Mouse (Mus musculus): ENCODE data around the gene Igf1r. TPM values are rescaled to one million over a fixed set of nuclear protein-coding genes. Genes with fewer than 3 reads are reported as not detected.

Gene Igf1r
- total RNA-seq, 2 experiments from 2014 or later, result 17.9 to 21.3 TPM

DNA sequence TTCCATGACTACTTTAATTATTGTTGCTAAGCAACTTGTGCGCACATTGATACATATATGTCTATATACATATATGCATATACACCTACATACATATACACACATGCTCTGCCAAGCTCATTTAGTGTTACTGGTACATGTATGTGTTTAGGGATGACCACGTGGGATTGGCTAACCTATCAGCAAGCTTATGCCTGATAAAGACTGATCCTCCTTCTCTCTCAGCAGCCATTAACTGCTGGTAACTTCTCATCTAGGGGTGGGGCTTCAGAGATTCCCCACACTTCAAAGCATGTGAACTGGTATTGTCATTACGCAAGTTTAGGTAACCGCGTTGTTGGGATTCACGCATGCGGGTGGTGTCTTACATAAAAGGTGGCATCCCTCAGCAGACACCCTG lies 247.0 kb downstream of the Igf1r start:
- no peak for DNase-seq
- intact Hi-C loops (cut with DNase I), result no loop called here

DNA sequence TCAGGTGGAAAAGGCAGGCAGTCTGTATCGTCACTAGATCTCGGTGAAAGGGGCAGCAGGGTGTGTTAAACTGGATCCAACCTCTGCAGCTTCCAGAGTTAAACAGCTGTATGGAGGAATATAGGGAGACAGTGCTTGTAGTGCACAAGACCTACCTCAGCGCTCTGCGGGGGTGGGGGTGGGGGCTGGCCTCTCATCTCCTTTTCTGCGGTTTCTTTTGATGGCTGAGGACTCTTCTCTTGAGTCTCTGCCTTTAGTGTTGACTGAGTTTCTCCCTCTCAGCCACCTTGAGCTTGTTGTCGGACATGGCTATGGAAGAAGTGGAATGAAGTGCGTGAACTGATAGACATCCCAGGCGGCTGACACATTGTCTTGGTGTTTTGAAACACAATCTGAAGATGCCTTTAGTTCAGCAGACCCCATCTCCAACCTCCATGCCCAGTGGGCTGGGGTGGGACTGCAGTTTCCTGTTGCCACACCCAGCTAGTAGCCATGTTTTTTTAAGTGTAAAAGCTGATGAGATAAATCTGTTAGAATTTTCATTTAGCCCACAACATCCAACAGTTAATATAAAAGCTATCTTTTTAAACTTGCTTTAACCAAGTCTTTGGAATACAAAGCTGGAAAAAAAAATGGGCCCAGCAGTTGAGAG lies 253.3 kb downstream of the Igf1r start:
- intact Hi-C loops (cut with DNase I), result no loop called here
- no peak for DNase-seq

DNA sequence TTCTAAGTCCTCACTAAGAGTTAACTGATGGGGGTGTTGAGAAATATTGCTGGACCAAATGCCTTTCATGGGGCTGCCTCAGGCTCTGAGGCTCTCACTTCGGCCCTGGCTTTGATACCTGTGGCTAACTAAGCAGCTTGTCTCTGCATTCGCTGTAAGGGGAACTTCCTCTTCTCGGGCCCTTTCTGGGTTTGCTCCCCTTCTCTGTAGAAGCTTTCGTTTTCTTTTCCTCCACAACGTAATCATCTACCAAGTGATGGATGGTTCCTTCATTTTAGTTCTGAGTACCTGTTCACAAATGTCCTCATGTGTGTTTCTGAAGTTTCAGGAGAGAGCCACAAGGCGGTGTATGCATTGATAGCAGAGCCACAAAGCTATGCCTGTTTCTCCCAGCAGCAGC lies 256.4 kb downstream of the Igf1r start:
- no peak for DNase-seq
- intact Hi-C loops (cut with DNase I), result no loop called here

DNA sequence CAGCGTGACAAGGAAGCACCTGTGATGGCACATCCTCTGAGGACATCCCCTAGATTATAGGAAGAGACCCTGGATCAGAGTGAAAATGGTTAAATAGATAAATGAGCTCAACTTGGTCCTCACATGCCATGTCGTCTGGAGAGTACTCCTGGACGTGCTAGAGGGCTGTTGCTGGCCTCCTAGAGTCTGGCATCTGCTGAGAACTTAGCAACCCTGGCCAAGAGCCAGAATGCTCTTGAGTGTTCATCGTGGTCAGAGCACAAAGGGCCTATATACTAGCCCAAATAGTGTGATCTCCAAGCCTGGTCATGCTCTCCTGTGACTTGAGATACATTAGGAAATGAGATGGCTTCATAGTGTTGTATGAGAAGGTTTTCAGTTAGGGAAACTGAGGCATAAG lies 257.8 kb downstream of the Igf1r start:
- no peak for DNase-seq
- intact Hi-C loops (cut with DNase I), result loop anchor here (5.0 kb wide), 1 partner anchor 63 kb away; no protein-coding TSS in a partner anchor

DNA sequence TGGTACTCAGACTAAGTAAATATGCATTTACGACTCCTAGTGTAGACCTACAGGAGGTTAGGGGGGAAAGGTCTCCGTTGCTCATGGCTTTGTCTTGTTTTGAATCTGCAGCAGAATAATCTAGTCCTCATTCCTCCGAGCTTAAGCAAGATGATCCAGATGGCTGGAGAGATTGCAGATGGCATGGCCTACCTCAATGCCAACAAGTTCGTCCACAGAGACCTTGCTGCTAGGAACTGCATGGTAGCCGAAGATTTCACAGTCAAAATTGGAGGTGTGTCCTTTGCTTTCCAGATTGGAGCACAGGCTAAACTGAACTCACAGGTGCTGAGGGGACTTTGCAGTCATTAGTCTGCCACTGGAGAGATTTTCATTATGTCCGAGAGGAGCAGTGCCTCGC lies 259.3 kb downstream of the Igf1r start:
- DNase-seq, result no peak
- intact Hi-C loops (cut with DNase I), result loop anchor here (5.0 kb wide), 1 partner anchor 65 kb away; no protein-coding TSS in a partner anchor

DNA sequence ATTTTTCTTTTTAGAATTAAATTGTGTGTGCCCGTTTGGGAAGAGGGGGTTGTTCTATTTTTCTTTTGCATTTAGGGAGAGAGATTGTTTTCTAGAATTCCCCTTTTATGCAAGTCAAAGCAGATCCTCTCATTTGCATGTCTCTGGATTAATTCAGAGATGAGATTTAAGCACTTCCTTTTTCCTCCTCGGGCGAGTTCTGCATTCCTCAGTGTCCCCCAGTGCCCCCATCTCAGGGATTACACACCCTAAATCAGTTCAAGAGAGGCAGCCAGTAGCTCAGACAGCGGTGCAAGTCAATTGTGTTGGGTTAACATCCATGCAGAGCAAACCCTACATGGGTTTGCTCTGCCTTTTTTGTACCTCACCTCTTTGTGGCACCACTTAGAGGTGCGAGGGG lies 261.2 kb downstream of the Igf1r start:
- DNase-seq, result no peak
- intact Hi-C loops (cut with DNase I), result loop anchor here (5.0 kb wide), 1 partner anchor 67 kb away; no protein-coding TSS in a partner anchor

DNA sequence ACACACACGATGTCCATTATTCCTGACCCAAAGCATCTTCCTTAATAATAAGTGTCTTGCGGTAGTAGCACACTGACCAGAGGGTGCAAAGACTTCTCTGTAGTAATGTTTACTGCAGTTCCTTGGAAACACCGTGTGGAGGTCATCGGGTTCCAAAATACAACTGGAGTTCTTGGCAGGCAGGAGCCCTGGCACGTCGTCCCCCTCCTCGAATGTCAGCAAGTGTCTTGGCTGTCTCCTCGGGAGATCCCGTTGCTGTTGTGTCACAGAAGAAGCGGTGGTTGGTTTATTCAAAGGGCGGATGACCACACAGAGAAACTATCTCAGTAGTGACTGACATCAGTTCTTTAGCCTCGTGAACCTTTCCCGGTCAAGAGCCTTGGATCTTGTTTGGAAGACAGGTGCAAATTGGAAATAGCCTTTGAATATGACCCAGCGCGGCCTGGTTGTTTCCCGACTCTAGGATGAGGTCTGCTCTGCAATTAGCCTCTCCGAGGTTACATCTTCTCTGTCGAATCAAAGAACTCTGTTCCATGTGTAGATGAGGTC lies 263.0 kb downstream of the Igf1r start:
- DNase-seq, result peak; percentile 53 to 65
- intact Hi-C loops (cut with DNase I), result no loop called here

DNA sequence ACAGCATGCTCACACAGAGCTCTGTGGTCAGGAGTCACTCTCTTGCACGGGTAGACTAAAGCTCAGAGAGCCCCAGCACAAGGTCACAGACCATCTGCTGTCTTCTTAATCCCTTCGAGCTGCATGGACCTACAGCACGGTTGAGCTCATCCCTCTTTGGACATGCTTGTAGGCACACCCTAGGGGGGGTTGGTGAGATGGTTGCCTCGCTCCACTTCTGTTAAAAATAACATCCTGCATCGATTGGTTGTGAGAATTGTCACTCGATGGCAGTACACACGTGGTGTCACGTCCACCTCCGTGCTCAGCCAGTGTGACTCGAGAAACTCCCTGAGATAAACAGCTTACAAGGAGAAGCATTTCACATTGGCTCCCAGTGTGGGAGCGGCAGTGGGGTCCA lies 266.3 kb downstream of the Igf1r start:
- no peak for DNase-seq
- intact Hi-C loops (cut with DNase I), result no loop called here

DNA sequence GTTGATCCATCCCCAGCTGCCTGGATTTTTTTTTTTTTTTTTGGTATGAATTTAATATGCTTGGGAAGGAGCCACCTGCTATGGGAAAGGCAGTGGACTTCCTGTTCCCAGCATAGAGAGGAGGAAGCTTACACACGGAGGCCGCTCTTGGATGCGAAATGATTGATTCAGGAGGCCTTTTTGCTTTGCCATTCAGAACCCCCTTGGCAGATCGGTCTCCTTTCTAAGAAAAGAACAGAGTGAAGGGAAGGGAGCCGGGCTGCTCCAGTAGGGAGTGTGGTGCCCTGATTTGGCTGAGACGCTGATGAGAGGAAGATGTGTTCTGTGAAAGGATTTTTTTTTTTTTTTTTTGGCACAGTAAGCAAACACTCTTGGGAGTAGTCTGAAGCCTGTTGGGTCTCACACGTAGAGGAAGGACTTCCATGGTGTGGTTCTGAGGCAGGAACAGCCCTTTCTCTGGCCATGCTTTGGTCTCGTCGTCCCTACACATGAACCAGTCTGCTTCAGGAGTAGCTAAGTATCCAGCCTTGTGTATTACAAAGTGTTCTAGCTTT lies 269.1 kb downstream of the Igf1r start:
- intact Hi-C loops (cut with DNase I), result loop anchor here (5.0 kb wide), 2 partner anchors 41 to 81 kb away; partner anchors contain the start of gene Pgpep1l
- no peak for DNase-seq

DNA sequence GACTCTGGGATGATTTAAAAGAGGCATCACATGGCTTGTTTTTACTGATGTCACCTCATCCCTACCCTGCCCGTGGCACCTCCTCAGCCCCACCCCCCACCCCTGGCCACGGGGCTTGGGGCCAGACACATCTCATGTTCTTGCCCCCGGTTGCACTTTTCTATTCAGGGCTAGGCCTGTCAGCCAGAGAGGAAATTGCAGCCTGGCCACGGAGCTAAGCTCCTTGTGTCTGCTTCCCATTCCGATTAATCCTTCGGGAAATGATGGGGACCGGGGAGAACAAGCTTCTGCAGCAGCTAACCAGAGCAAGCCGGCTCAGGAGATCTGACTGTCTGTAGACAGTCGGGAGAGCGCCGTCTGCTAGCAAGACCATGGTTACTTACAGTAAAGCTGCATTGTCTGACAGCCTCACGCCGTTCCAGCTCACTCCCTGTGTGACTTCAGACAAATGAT lies 270.8 kb downstream of the Igf1r start:
- DNase-seq, result peak; percentile 34 to 51
- intact Hi-C loops (cut with DNase I), result loop anchor here (5.0 kb wide), 2 partner anchors 39 to 79 kb away; partner anchors contain the start of gene Pgpep1l

DNA sequence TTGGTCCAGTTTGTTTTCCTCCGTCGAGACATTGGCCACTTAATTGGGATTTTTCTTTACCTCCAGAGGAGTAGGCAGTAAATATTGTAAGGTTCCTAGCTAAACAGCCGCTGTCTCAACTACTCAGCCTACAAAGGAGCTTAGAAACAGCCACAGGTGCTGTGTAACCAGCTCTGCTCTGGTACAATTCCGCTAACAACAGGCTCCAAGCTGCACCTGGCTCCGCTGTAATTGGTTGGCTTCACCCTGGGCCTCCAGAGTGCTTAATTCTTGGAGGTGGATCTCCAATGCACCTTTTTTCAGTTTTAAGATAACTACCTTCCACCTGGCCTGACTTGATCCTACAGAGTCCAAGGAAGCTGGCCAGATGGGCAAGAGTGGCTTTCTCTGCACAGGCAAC lies 271.4 kb downstream of the Igf1r start:
- DNase-seq, result no peak
- intact Hi-C loops (cut with DNase I), result loop anchor here (5.0 kb wide), 2 partner anchors 38 to 78 kb away; partner anchors contain the start of gene Pgpep1l

DNA sequence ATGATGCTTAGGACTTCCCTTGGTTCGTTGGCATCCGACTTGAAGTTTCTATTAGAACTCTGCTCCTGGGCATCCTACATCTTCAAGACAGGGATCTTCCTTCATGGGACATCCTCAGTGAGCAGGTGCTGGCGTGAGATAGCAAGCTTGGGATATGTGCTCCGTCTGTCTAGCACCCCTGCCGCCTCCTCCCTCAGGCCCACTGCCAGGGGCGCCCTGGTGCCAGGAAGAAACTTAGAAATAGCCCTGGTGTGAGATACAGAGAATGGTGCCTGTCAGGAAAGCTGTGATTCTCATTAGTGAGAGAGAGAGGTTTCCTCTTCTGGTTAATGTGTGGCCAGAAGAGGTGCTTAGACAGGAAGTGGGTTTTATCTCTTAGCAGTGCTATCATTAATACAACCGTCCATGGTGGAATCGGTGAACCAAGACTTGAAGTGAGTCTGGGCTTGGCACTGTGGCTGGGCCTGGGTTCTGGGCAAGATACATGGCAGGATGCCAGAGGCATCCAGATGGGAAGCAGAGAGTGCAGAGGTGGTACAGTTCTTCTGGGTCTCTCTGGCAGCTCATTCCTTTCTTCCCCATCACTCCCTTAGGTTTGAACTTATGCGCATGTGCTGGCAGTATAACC lies 272.9 kb downstream of the Igf1r start:
- intact Hi-C loops (cut with DNase I), result no loop called here

DNA sequence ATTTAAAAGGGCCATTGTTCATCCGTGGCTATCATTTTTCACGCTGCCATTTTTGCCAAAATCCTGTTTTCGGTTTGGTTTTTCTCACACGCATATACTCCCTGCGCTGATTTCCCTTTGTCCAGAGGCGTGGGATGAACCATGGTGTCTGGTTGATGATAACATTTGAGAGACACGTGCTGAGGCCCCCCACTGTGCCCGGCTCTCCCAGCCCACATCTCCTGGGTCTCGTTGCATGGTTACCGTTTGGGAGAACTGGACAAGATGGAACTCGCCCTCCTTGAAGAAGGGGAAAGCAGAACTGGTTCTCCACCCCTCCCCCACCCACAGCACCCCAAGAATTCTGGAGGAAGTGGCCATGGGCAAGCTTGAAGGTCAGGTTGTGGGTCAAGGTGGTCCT lies 274.4 kb downstream of the Igf1r start:
- DNase-seq, result no peak
- intact Hi-C loops (cut with DNase I), result no loop called here

More for the DNA sequence above, 272.9 kb downstream of the Igf1r start:
- DNase-seq, result no peak

DNA sequence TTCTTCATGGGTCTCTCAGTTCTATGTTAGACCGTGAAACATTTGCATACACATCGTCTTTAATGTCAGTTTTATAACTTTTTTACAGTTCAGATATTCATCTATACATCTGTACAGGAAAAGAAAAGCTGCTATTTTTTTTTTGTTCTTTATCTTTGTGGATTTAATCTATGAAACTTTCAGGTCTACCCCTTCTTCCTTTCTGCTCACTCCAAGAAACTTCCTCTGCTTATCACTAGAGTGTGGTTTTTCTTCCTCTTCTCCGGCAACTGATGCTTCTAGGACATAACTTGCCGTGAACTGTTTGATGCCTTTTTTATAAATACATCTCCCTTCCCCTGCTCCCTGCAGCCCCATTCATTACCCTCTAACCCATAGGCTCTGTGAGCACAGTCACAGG lies 275.0 kb downstream of the Igf1r start:
- intact Hi-C loops (cut with DNase I), result no loop called here
- DNase-seq, result no peak

DNA sequence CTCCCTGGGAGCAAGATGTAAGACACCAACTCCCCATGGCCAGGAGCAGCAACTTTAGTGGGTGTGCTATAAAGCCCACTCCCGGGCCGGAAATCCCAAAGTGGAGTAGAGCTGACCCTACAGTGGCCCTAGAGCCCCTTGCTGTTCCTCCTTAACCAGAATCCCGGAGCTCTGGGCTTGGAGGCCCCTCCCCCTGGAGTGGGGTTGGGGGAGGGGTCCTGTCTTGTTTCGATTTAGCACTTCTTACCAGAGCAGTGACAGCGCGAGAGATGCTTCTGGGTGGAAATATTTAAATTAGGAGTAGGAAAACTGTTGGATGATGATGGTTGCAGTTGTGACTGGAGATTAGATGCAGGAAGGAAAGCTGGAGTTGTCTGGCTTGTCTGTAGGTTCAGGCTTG lies 275.9 kb downstream of the Igf1r start:
- DNase-seq, result no peak
- intact Hi-C loops (cut with DNase I), result no loop called here

DNA sequence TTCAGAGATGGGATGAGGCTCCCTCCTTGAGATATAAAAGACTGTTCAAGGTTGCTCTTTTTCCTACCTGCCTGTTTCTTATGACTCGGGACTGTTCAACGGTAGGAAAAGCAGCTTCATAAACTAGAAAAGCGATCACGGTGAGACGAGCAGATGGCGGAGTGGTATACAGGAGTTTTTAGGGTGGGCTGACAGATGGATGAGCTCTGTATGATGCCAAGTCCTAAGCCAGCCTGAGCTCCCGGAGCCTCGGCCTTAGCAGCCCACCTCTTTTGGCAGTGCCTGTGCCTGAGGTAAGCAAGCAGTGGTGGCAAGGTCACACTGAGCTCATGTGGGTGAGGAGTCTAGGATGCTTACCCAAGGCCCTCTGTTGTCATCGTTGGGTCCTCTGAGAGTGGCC lies 278.2 kb downstream of the Igf1r start:
- intact Hi-C loops (cut with DNase I), result no loop called here
- no peak for DNase-seq

DNA sequence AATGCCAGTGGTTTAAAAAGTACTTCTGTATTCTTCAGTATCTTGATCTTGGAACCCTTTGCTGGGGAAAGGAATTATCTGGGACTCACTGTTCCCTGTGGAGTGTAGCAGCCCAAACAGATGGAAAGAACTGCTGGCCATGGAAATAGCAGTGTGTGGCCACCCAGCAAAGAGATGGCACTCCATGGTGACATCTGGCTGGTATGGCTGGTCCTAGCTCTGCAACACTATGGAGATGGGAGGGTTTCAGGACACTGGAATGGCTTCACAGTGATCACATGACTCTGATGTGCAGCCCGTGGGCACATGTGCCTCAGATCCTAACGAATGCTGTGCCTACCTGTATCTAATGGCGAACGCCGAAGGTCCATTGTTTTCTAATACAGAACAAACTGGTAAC lies 279.9 kb downstream of the Igf1r start:
- intact Hi-C loops (cut with DNase I), result no loop called here
- DNase-seq, result no peak

DNA sequence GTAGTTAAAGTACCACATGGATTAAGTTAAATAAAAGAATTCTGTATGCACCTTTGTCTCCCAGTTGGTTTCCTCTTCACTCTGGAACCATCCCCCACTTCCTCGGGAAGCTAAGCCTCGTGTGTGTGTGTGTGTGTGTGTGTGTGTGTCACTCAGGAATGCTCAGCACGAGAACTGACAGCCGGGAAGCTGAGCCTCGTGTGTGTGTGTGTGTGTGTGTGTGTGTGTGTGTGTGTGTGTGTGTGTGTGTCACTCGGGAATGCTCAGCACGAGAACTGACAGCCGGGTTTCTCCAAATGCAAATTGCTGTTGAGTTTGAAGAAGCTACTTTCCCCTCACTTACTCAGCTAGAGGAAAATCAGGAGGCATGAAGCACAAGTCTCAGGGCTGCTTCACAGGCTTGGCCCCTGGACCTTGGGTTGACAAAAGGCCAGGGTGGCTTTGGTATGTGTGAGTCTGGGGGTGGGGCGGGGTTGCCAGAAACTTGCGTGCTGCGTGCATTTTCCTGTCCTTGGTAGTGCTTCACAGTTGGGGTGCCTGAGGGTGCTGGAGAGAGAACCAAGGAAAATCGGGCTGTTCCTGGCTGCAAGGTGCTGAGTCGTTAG lies 281.1 kb downstream of the Igf1r start:
- peak; percentile 56 to 60 for DNase-seq
- intact Hi-C loops (cut with DNase I), result no loop called here

DNA sequence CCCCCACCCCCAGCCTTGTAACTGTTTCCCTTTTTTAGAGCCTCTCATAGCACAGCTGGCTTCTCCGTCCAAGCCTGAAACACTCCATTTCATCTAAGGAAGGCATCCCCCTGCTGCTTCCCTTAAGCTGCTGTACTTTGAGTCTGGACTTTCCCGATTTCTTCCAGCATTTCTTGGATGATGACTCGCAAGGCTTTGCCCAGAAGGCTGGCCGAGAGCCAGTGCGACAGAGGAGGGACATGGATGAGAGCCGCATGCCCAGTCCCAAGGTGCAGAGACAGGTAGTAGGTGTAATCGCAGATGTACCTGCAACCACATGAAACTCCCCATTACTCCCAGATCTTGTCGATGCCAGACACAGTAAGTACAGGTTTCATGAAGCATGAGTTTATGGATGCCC lies 284.2 kb downstream of the Igf1r start:
- intact Hi-C loops (cut with DNase I), result no loop called here
- no peak for DNase-seq

DNA sequence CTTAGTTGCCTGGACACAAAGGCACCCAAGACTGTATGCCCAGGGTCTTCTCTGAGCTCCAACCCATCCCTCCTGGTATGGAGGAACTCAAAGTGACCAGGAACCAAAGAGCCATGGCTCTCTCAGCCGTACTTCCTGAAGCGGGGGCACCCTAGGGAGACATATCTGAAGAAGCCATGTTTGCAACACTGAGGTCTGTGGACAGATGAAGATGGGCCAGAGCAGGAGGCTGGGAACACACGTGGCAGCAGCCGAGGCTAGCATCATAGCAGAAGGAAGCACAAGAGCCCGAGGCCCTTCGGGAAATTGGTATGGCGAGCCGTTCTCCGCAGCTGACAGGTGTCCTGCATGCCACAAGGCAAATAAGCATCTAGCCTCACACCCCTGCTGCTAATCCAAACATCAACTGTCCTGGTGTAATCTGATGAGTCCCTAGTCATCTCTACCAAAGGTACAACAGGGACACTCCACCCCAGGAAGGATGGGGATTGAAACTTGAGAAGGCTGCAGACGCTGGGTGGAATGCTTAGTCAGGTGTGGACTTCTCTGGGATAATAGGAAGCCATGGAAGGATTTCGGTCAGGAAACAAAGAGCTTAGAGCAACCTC lies 286.7 kb downstream of the Igf1r start:
- no peak for DNase-seq
- intact Hi-C loops (cut with DNase I), result no loop called here

DNA sequence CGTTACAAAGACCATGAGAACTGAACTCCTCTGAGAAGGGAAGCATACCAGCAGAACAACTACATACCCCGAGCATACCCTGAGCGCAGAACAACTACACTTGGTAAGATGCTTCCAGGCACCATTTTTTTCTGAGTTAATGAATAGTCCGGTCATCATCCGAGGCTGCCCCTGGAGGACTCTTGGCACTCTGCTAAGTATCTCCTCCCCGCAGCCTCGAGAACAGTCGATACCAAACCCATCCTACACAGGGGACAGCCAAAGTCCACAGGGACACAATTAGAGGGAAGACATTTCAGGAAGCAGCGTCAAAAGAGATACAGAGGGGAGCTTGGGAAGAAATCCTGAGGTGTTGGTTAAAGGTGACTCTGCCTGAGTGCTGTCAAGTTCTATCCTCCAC lies 288.6 kb downstream of the Igf1r start:
- intact Hi-C loops (cut with DNase I), result no loop called here
- no peak for DNase-seq
